Mouse (Mus musculus) intestine, embryonic 16.5 days (tissue): ENCODE measurements around the gene Fdxr. TPM values are rescaled to one million over a fixed set of nuclear protein-coding genes. Genes with fewer than 3 reads are reported as not detected.
A peak's percentile ranks its signal among the peaks of the same experiment; 100 is the strongest.

Experiments used
- ATAC-seq: fragments of 200-750 bp; cut with Nextera tagmentation; 2 replicates; pipeline ENCODE4 v1.8.0; 2017; ENCODE audit warnings: moderate TSS enrichment, moderate library complexity
- H3K27ac ChIP-seq: fragments of 300-500 bp; sonication (generic); 2 replicates; pipeline ENCODE4 v1.5.1; 2014; ENCODE audit warnings: mild to moderate bottlenecking, low read length
- H3K27me3 ChIP-seq: fragments of 300-500 bp; sonication (generic); replicated peaks from 2 replicates; pipeline ENCODE4 v1.6.1; 2014; ENCODE audit warnings: low read length, control low read depth, mixed read lengths; ENCODE audit not compliant: control insufficient read depth, insufficient read depth
- H3K36me3 ChIP-seq: fragments of 300-500 bp; sonication (generic); 2 replicates; pipeline ENCODE4 v1.6.1; 2014; ENCODE audit warnings: low read length, control low read depth; ENCODE audit not compliant: control insufficient read depth, insufficient read depth
- H3K4me1 ChIP-seq: fragments of 300-500 bp; sonication (generic); 2 replicates; pipeline ENCODE4 v1.6.1; 2014; ENCODE audit warnings: low read length, control low read depth, mixed read lengths; ENCODE audit not compliant: control insufficient read depth, insufficient read depth
- H3K4me2 ChIP-seq: fragments of 300-500 bp; sonication (generic); 2 replicates; pipeline ENCODE4 v1.6.1; 2014; ENCODE audit warnings: low read depth, low read length, control low read depth
- H3K4me3 ChIP-seq: fragments of 300-500 bp; sonication (generic); 2 replicates; pipeline ENCODE4 v1.5.1; 2014; ENCODE audit warnings: mild to moderate bottlenecking, low read length
- H3K9ac ChIP-seq: fragments of 300-500 bp; sonication (generic); 2 replicates; pipeline ENCODE4 v1.6.1; 2014; ENCODE audit warnings: low read depth, low read length
- H3K9me3 ChIP-seq: fragments of 300-500 bp; sonication (generic); 2 replicates; pipeline ENCODE4 v1.6.1; 2016; ENCODE audit warnings: low read length, control low read depth; ENCODE audit not compliant: control insufficient read depth
- WGBS: fragments of 180-500 bp; shearing (Covaris S2); extraction: QIAGEN DNeasy Blood & Tissue Kit; methylation state at CpG from one replicate; pipeline ENCODE4 v1.1.7; 2014; 5-methylcytosine and 5-hydroxymethylcytosine counted together
- polyA plus RNA-seq: library from polyadenylated mRNA; unstranded; fragments of >200 nt; fragmentation: Nextera tagmentation; extraction: Ambion mirVana; gene quantifications from 2 replicates; pipeline ENCODE4 v1.2.1, GENCODE M21; 2015

Gene Fdxr
- polyA plus RNA-seq, 1 experiment from 2014 or later: 22.9 TPM

- H3K36me3 ChIP-seq: no peaks in the 10 kb centered on the region
- H3K27me3 ChIP-seq: peaks cover 59% of the 10 kb centered on the region
- H3K4me3 ChIP-seq: peak overlapping the region; percentile 48
- peaks cover 10% of the 10 kb centered on the region for H3K4me1 ChIP-seq
- 1% methylated on average over 36 of the region's 36 CpGs for WGBS
- H3K4me2 ChIP-seq: peak overlapping the region; percentile 91
- ATAC-seq: no peak
- no peak overlapping the region for H3K27ac ChIP-seq
- H3K9ac ChIP-seq: peak overlapping the region; percentile 55
- no peaks in the 10 kb centered on the region for H3K9me3 ChIP-seq
Observed at GRCm38 (mm10) chr11:115250405-115251090, 26.3 kb downstream of the Fdxr start.

DNA sequence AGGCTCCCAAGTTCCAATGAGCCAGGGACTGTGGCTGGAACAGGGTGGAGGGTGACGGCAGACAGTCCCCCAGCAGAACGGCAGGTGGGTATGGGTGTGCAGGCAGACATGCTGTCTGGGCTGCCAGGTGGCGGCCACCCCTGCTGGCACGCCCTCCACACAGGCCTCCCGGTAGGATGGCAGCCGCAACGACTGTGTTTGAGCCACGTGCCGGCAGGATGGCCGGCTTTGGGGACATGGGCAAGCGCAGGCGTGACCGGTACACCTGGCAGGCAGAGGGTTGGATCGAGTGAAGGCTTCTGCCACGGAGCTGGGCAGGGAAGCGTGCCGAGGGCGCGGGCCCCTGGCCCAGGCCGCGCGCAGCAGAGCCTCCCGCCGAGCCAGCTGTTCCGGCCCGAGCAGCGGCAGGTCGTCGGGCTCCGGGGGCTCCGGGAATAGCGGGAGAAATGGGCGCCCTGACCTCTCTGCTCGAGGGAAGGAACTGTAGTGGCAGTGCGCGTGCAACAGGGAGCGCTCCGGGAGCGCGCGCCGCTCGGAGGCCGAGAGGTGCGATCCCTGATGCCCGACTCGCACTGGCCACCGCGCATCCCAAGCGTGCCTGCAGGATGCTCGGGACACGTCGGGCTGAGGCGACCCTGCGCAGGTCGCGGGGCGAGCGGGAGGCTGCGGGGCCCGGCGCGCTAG lies 27.0 kb downstream of the Fdxr start:
- Histone ChIP-seq H3K4me1 (peaks cover 10% of the 10 kb centered on the region), H3K4me3 (peak overlapping the region; percentile 48), H3K9ac (peak overlapping the region; percentile 55), H3K36me3 (no peaks in the 10 kb centered on the region), H3K27ac (no peak overlapping the region), H3K27me3 (peaks cover 54% of the 10 kb centered on the region), H3K9me3 (no peaks in the 10 kb centered on the region), H3K4me2 (peak overlapping the region; percentile 91)
- 3% methylated on average over 62 of the region's 63 CpGs for WGBS
- no peak for ATAC-seq

DNA sequence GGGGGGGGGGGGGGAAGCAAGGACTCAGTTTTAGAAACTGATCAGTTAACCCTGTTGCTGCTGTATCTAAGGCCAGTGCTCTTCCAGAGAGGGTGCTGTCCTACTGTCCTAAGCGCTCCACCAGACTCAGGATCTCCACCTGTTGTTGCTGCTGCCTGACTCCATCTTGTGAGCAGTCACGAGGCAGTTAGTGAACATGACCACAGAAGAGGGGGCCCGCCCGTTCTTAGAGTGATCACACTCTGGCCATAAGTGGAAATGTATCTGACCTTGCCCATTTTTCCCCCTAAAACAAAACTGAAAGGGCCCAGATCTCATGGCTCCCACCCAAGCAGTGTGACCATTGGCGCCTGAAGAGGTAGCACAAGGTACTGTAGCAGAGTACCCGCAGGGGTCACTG lies 28.9 kb downstream of the Fdxr start:
- Histone ChIP-seq H3K4me1 (peaks cover 10% of the 10 kb centered on the region), H3K9ac (no peak overlapping the region), H3K36me3 (peaks cover 4% of the 10 kb centered on the region; the same call in 1 of the 2 replicates), H3K4me3 (no peak overlapping the region), H3K4me2 (no peak overlapping the region), H3K9me3 (no peaks in the 10 kb centered on the region), H3K27ac (no peak overlapping the region), H3K27me3 (peaks cover 48% of the 10 kb centered on the region)
- WGBS: 78% methylated on average over 6 of the region's 6 CpGs
- no peak for ATAC-seq

- H3K9ac ChIP-seq: no peak overlapping the region
- H3K36me3 ChIP-seq: peaks cover 4% of the 10 kb centered on the region; the same call in 1 of the 2 replicates
- H3K4me3 ChIP-seq: no peak overlapping the region
- WGBS: 12% methylated on average over 3 of the region's 3 CpGs
- H3K4me1 ChIP-seq: peaks cover 10% of the 10 kb centered on the region
- H3K27ac ChIP-seq: no peak overlapping the region
- no peak for ATAC-seq
- no peaks in the 10 kb centered on the region for H3K9me3 ChIP-seq
- peaks cover 47% of the 10 kb centered on the region for H3K27me3 ChIP-seq
- no peak overlapping the region for H3K4me2 ChIP-seq
Observed at GRCm38 (mm10) chr11:115247240-115247639, 29.6 kb downstream of the Fdxr start.

DNA sequence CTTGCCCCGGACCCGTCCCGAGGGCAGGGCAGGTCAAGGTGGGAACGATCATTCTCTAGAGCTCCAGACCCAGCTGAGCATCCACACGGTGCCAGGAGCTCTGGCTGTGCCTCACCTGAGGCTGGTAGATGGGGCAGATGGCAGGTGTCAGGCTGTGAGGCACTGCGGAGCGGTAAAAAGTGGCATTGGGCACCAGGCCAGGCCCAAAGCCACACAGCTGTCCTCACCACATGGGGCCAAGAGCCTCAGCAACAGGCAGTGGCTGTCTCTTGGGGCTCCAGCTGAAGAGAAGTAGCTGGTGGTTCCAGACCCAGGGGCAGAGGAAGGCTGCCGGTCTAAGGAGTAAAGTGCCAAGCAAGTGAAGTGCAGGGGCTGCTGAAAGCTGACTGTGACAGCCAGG lies 30.5 kb downstream of the Fdxr start:
- H3K27ac ChIP-seq: no peak overlapping the region
- H3K9ac ChIP-seq: no peak overlapping the region
- no peak overlapping the region for H3K4me3 ChIP-seq
- no peak for ATAC-seq
- 73% methylated on average over 8 of the region's 8 CpGs for WGBS
- peaks cover 41% of the 10 kb centered on the region for H3K27me3 ChIP-seq
- no peaks in the 10 kb centered on the region for H3K9me3 ChIP-seq
- peaks cover 7% of the 10 kb centered on the region; the same call in 1 of the 2 replicates for H3K36me3 ChIP-seq
- no peak overlapping the region for H3K4me2 ChIP-seq
- H3K4me1 ChIP-seq: peaks cover 10% of the 10 kb centered on the region

GRCm38 (mm10) chr11:115244840-115245239 lies 32.0 kb downstream of the Fdxr start:
- no peak overlapping the region for H3K4me3 ChIP-seq
- H3K4me1 ChIP-seq: peaks cover 2% of the 10 kb centered on the region

GRCm38 (mm10) chr11:115243783-115244182 lies 33.1 kb downstream of the Fdxr start:
- Histone ChIP-seq H3K36me3 (peaks cover 7% of the 10 kb centered on the region; the same call in 1 of the 2 replicates), H3K9me3 (no peaks in the 10 kb centered on the region), H3K9ac (no peak overlapping the region), H3K4me2 (no peak overlapping the region), H3K4me3 (no peak overlapping the region), H3K27ac (no peak overlapping the region), H3K4me1 (no peaks in the 10 kb centered on the region), H3K27me3 (peaks cover 16% of the 10 kb centered on the region)
- WGBS: 89% methylated on average over 12 of the region's 12 CpGs
- ATAC-seq: no peak

More at GRCm38 (mm10) chr11:115244840-115245239, 32.0 kb downstream of the Fdxr start:
- Histone ChIP-seq H3K27me3 (peaks cover 27% of the 10 kb centered on the region), H3K36me3 (peaks cover 7% of the 10 kb centered on the region; the same call in 1 of the 2 replicates), H3K9me3 (no peaks in the 10 kb centered on the region), H3K9ac (no peak overlapping the region), H3K4me2 (no peak overlapping the region), H3K27ac (no peak overlapping the region)
- WGBS: 86% methylated on average over 8 of the region's 8 CpGs
- ATAC-seq: no peak

DNA sequence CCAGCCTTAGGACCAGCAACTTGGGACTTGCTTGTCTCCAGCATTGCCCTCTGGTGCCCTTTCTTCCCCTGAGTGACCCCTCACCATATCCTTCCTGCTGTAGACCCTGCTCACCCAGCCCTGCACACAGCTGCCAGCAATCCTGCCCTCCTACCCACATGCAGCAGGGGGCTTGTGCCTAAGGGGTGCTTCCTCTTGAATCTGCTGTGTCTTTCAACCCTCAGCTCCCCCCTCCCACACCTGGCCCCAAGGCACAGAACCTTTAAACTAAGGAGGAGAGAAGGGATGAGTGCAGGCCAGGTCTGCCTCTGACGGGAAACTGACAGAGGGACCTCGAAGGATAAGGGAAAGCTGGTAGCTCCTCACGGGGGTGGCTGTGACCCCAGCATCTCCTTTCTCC lies 34.1 kb downstream of the Fdxr start:
- no peak overlapping the region for H3K27ac ChIP-seq
- H3K27me3 ChIP-seq: peaks cover 9% of the 10 kb centered on the region; the same call in 1 of the 2 replicates
- peaks cover 7% of the 10 kb centered on the region; the same call in 1 of the 2 replicates for H3K36me3 ChIP-seq
- H3K4me1 ChIP-seq: no peaks in the 10 kb centered on the region
- H3K9me3 ChIP-seq: no peaks in the 10 kb centered on the region
- no peak overlapping the region for H3K4me2 ChIP-seq
- no peak overlapping the region for H3K4me3 ChIP-seq
- H3K9ac ChIP-seq: no peak overlapping the region
- ATAC-seq: no peak
- WGBS: 83% methylated on average over 3 of the region's 3 CpGs

- no peaks in the 10 kb centered on the region for H3K9me3 ChIP-seq
- no peak for ATAC-seq
- H3K9ac ChIP-seq: no peak overlapping the region
- H3K27me3 ChIP-seq: peaks cover 3% of the 10 kb centered on the region; the same call in 1 of the 2 replicates
- no peak overlapping the region for H3K4me2 ChIP-seq
- no peak overlapping the region for H3K4me3 ChIP-seq
- H3K36me3 ChIP-seq: peaks cover 7% of the 10 kb centered on the region; the same call in 1 of the 2 replicates
- H3K27ac ChIP-seq: no peak overlapping the region
- H3K4me1 ChIP-seq: no peaks in the 10 kb centered on the region
- WGBS: 81% methylated on average over 11 of the region's 11 CpGs
Observed at GRCm38 (mm10) chr11:115241402-115241801, 35.4 kb downstream of the Fdxr start.
